ENCODE assay signal across 22 mouse cellular contexts in the genomic region with DNA sequence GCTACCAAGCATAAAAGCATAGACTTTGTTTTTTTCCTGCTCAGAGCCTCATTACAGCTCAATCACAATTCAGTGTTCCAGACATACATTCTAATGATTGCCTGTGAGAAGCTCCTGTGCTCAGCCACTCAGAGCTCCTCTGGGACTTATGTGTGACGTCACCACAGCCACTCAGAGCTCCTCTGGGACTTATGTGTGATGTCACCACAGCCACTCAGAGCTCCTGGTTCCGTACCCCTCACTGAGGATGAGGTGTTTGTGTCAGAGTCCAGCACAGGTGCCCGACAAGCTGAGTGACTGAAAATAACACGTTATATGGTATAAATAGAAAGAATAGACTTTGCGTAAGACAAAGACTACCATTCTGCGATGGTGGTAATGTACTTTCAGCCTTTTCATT.
DNase-seq lines count a peak whose midpoint lies in the region.
"Had no signal": no experiment of that assay in that cellular context is flagged by ENCODE, and none has a peak within 500 bp of the region (broad histone marks: within the 10 kb centered on the region; RNA-seq: fewer than 3 reads in every experiment).

No protein-coding gene starts in this region.

- intact Hi-C loops in left cerebral cortex, postnatal 4 days (cut with DNase I): no loop called here

- no peaks in the 10 kb centered on the region for H3K27me3 ChIP-seq in heart, embryonic 10.5 days (ENCODE audit: insufficient read depth, poor library complexity, severe bottlenecking)
- H3K27me3 ChIP-seq: embryonic facial prominence, embryonic 13.5 days; embryonic facial prominence, embryonic 15.5 days; forebrain, embryonic 12.5 days had no signal

- 78% methylated on average over 6 of the region's 6 CpGs for WGBS in heart, embryonic 10.5 days

- no peaks in the 10 kb centered on the region for H3K36me3 ChIP-seq in heart, embryonic 10.5 days
- H3K36me3 ChIP-seq: embryonic facial prominence, embryonic 13.5 days; embryonic facial prominence, embryonic 15.5 days; forebrain, embryonic 10.5 days; forebrain, embryonic 12.5 days; G1E had no signal

- H3K4me3 ChIP-seq in heart, embryonic 10.5 days: no peak overlapping the region
- H3K4me3 ChIP-seq: embryonic facial prominence, embryonic 13.5 days; embryonic facial prominence, embryonic 15.5 days; erythroblast, embryonic 14.5 days; forebrain, embryonic 10.5 days; forebrain, embryonic 12.5 days had no signal

- peak; percentile 84 for DNase-seq in heart, adult 11 months
- DNase-seq in heart, embryonic 10.5 days (ENCODE audit: low spot score): no peak
- peak; percentile 45 to 58 for DNase-seq in B cell, adult 2 months
- DNase-seq in MN1 (ENCODE audit: low spot score): peak; percentile 27
- DNase-seq in lung, adult 18-20 months: no peak
- DNase-seq in left cerebral cortex, postnatal 4 days: no peak
- DNase-seq: adrenal gland, adult 2 months; adrenal gland, postnatal 10 days; adrenal gland, postnatal 25 days; cerebellum, adult 11 months; cerebellum, adult 18-20 months; cerebellum, adult 8-10 months; cerebellum, adult 9-11 months; cerebellum, postnatal 14 days; cerebellum, postnatal 36 days; embryo, embryonic 11 days had no signal

- H3K27ac ChIP-seq in heart, embryonic 10.5 days: no peak overlapping the region
- H3K27ac ChIP-seq: embryonic facial prominence, embryonic 13.5 days; embryonic facial prominence, embryonic 15.5 days; forebrain, embryonic 10.5 days; forebrain, embryonic 12.5 days had no signal

- H3K9me3 ChIP-seq in heart, embryonic 10.5 days: no peaks in the 10 kb centered on the region
- H3K9me3 ChIP-seq: embryonic facial prominence, embryonic 13.5 days; embryonic facial prominence, embryonic 15.5 days; forebrain, embryonic 10.5 days; forebrain, embryonic 12.5 days had no signal

- H3K4me1 ChIP-seq in heart, embryonic 10.5 days: no peaks in the 10 kb centered on the region
- H3K4me1 ChIP-seq: embryonic facial prominence, embryonic 13.5 days; embryonic facial prominence, embryonic 15.5 days; forebrain, embryonic 10.5 days; forebrain, embryonic 12.5 days had no signal

Comparison
In these comparisons a context has a peak if more than half of its experiments do, and no peak if none do; other contexts are left out.
1. DNase-seq: peak in heart, adult 11 months (single experiment), B cell, adult 2 months (2 of 2) and MN1 (single experiment); none in heart, embryonic 10.5 days (single experiment), lung, adult 18-20 months (0 of 2) and left cerebral cortex, postnatal 4 days (single experiment).